Comparison of ENCODE assay signal across 9 mouse cellular contexts in genomic region chr6:29432676-29433037, GRCm38 (mm10). TPM values are rescaled to one million over a fixed set of nuclear protein-coding genes. Genes with fewer than 3 reads are reported as not detected.
DNase-seq lines count a peak whose midpoint lies in the region; ATAC-seq and TF ChIP-seq lines count a peak whose summit lies in the region.
"Had no signal": no experiment of that assay in that cellular context is flagged by ENCODE, and none has a peak within 500 bp of the region (broad histone marks: within the 10 kb centered on the region; RNA-seq: fewer than 3 reads in every experiment).

No protein-coding gene starts in this region.

- H3K4me2 ChIP-seq in forebrain, embryonic 13.5 days: peak overlapping the region; percentile 80
- peak overlapping the region; percentile 64 for H3K4me2 ChIP-seq in liver, embryonic 12.5 days
- peak overlapping the region; percentile 77 for H3K4me2 ChIP-seq in stomach, embryonic 15.5 days

- H3K9ac ChIP-seq in forebrain, embryonic 13.5 days: no peak overlapping the region
- no peak overlapping the region for H3K9ac ChIP-seq in liver, embryonic 12.5 days
- no peak overlapping the region for H3K9ac ChIP-seq in stomach, embryonic 15.5 days

- peaks cover 10% of the 10 kb centered on the region; the same call in 1 of the 2 replicates for H3K4me1 ChIP-seq in lung, adult 2 months (ENCODE audit: control insufficient read depth, insufficient read depth, low read length)
- peaks cover 51% of the 10 kb centered on the region for H3K4me1 ChIP-seq in forebrain, embryonic 13.5 days
- peaks cover 21% of the 10 kb centered on the region for H3K4me1 ChIP-seq in liver, embryonic 12.5 days
- peaks cover 4% of the 10 kb centered on the region; the same call in 1 of the 2 replicates for H3K4me1 ChIP-seq in stomach, embryonic 15.5 days

- DNase-seq in lung, adult 2 months: no peak
- no peak for DNase-seq in lung, postnatal 36 days
- DNase-seq in layer of hippocampus, adult 8-10 months (ENCODE audit: low spot score in 2 of 2): no peak
- no peak for DNase-seq in cerebellum, postnatal 14 days
- DNase-seq in cerebellum, adult 9-11 months: no peak

- no peak for ATAC-seq in forebrain, embryonic 13.5 days
- no peak for ATAC-seq in liver, embryonic 12.5 days
- ATAC-seq in stomach, embryonic 15.5 days (ENCODE audit: insufficient read depth, low FRiP score, low read depth): no peak

- H3K9me3 ChIP-seq in forebrain, embryonic 13.5 days (replicated peaks): no peaks in the 10 kb centered on the region
- H3K9me3 ChIP-seq in liver, embryonic 12.5 days (replicated peaks): no peaks in the 10 kb centered on the region
- H3K9me3 ChIP-seq in stomach, embryonic 15.5 days: no peaks in the 10 kb centered on the region

- H3K36me3 ChIP-seq in forebrain, embryonic 13.5 days (ENCODE audit: poor library complexity, severe bottlenecking): no peaks in the 10 kb centered on the region
- H3K36me3 ChIP-seq in liver, embryonic 12.5 days: no peaks in the 10 kb centered on the region
- H3K36me3 ChIP-seq in stomach, embryonic 15.5 days: no peaks in the 10 kb centered on the region

- TF ChIP-seq CTCF in lung, adult 2 months (IDR thresholded peaks at IDR 0.05; ENCODE audit: insufficient read depth, low read length): no peak

- TF ChIP-seq POLR2A in lung, adult 2 months (IDR thresholded peaks at IDR 0.05; ENCODE audit: borderline replicate concordance, extremely low read depth, low read depth, low read length): no peak

- peak overlapping the region; percentile 20 for H3K4me3 ChIP-seq in lung, adult 2 months (replicated peaks; ENCODE audit: extremely low read depth, low read depth, low read length)
- peak overlapping the region; percentile 46 for H3K4me3 ChIP-seq in forebrain, embryonic 13.5 days
- peak overlapping the region; percentile 42 for H3K4me3 ChIP-seq in liver, embryonic 12.5 days
- H3K4me3 ChIP-seq in stomach, embryonic 15.5 days (replicated peaks): peak overlapping the region; percentile 61

- no peak overlapping the region for H3K27ac ChIP-seq in forebrain, embryonic 13.5 days
- no peak overlapping the region for H3K27ac ChIP-seq in liver, embryonic 12.5 days
- H3K27ac ChIP-seq in stomach, embryonic 15.5 days: peak overlapping the region; percentile 92; the same call in 1 of the 2 replicates

- H3K27me3 ChIP-seq in forebrain, embryonic 13.5 days: peaks cover 54% of the 10 kb centered on the region
- peaks cover 73% of the 10 kb centered on the region for H3K27me3 ChIP-seq in liver, embryonic 12.5 days (replicated peaks)
- 0 out of 2 replicates have a peak, but pooled peaks cover 18% of the 10 kb centered on the region for H3K27me3 ChIP-seq in stomach, embryonic 15.5 days (replicated peaks)

RNA-seq across cellular contexts. Expression of gene Flnc, which starts 0.4 kb away (rescaled TPM):
- 4.9 and 11.2 TPM in 2 replicates for polyA plus RNA-seq in lung, adult 2 months (2012; rRNA removed)
- 1.5 and 1.6 TPM in 2 replicates for polyA plus RNA-seq in forebrain, embryonic 13.5 days (2015; fragmentation: Nextera tagmentation; extraction: Ambion mirVana)
- 2.2 and 2.8 TPM in 2 replicates for polyA plus RNA-seq in liver, embryonic 12.5 days (2016; fragmentation: Nextera tagmentation; extraction: Ambion mirVana)
- 12.1 and 13.6 TPM in 2 replicates for polyA plus RNA-seq in stomach, embryonic 15.5 days (2015; fragmentation: Nextera tagmentation; extraction: Ambion mirVana)
- total RNA-seq in layer of hippocampus, adult 8-10 months (2022): 1 to 10 TPM; 2.1 to 8.8 (median 5.4) TPM

RNA-seq across cellular contexts. Expression of gene Atp6v1f, which starts 34.9 kb away (rescaled TPM):
- 256 and 275 TPM in 2 replicates for polyA plus RNA-seq in lung, adult 2 months (2012; rRNA removed)
- polyA plus RNA-seq in forebrain, embryonic 13.5 days (2015; fragmentation: Nextera tagmentation; extraction: Ambion mirVana): 289 and 294 TPM in 2 replicates
- polyA plus RNA-seq in liver, embryonic 12.5 days (2016; fragmentation: Nextera tagmentation; extraction: Ambion mirVana): 149 and 161 TPM in 2 replicates
- polyA plus RNA-seq in stomach, embryonic 15.5 days (2015; fragmentation: Nextera tagmentation; extraction: Ambion mirVana): 244 and 256 TPM in 2 replicates
- total RNA-seq in layer of hippocampus, adult 8-10 months (2022): 100 to 1,000 TPM; 221 to 280 (median 257) TPM

RNA-seq across cellular contexts. Expression of gene Ccdc136, which starts 36.5 kb away (rescaled TPM):
- 2.5 and 3.2 TPM in 2 replicates for polyA plus RNA-seq in lung, adult 2 months (2012; rRNA removed)
- polyA plus RNA-seq in forebrain, embryonic 13.5 days (2015; fragmentation: Nextera tagmentation; extraction: Ambion mirVana): 34.3 and 37.0 TPM in 2 replicates
- 0.94 and 1.8 TPM in 2 replicates for polyA plus RNA-seq in liver, embryonic 12.5 days (2016; fragmentation: Nextera tagmentation; extraction: Ambion mirVana)
- polyA plus RNA-seq in stomach, embryonic 15.5 days (2015; fragmentation: Nextera tagmentation; extraction: Ambion mirVana): 12.2 and 12.4 TPM in 2 replicates
- 10 to 100 TPM; 77.8 to 87.7 (median 83.6) TPM for total RNA-seq in layer of hippocampus, adult 8-10 months (2022)

RNA-seq across cellular contexts. Expression of gene Atp6v1fnb, which starts 38.6 kb away (rescaled TPM):
- 0.20 TPM in 1 of 2 replicates, not detected in the other for polyA plus RNA-seq in lung, adult 2 months (2012; rRNA removed)
- 0.41 and 0.45 TPM in 2 replicates for polyA plus RNA-seq in forebrain, embryonic 13.5 days (2015; fragmentation: Nextera tagmentation; extraction: Ambion mirVana)
- not detected in 2 replicates for polyA plus RNA-seq in liver, embryonic 12.5 days (2016; fragmentation: Nextera tagmentation; extraction: Ambion mirVana)
- 0.24 TPM in 1 of 2 replicates, not detected in the other for polyA plus RNA-seq in stomach, embryonic 15.5 days (2015; fragmentation: Nextera tagmentation; extraction: Ambion mirVana)
- total RNA-seq in layer of hippocampus, adult 8-10 months (2022): under 1 TPM in 2 of 4 experiments, not detected in 2; 0.61 to 0.75 TPM
- polyA plus RNA-seq: large intestine, adult 2 months had no signal

RNA-seq across cellular contexts. Expression of gene Opn1sw, which starts 44.4 kb away (rescaled TPM):
- 0.11 and 0.21 TPM in 2 replicates for polyA plus RNA-seq in lung, adult 2 months (2012; rRNA removed)
- polyA plus RNA-seq in forebrain, embryonic 13.5 days (2015; fragmentation: Nextera tagmentation; extraction: Ambion mirVana): 0.44 TPM in 2 replicates
- 0.08 TPM in 1 of 2 replicates, not detected in the other for polyA plus RNA-seq in liver, embryonic 12.5 days (2016; fragmentation: Nextera tagmentation; extraction: Ambion mirVana)
- polyA plus RNA-seq in stomach, embryonic 15.5 days (2015; fragmentation: Nextera tagmentation; extraction: Ambion mirVana): 0.30 and 0.43 TPM in 2 replicates
- total RNA-seq in layer of hippocampus, adult 8-10 months (2022): under 1 TPM in 2 of 4 experiments, not detected in 2; 0.33 to 0.80 TPM
